Mouse (Mus musculus) stomach, postnatal 0 days (tissue): ENCODE measurements around the gene Oasl1. TPM values are rescaled to one million over a fixed set of nuclear protein-coding genes. Genes with fewer than 3 reads are reported as not detected.
"Not testable (repeated sequence)": the region's sequence is repeated elsewhere in the genome, so short reads cannot be mapped to it uniquely, and the experiment has no call there.

Experiments
- ATAC-seq: fragments of 200-750 bp; cut with Nextera tagmentation; 2 replicates; pipeline ENCODE4 v1.8.0; 2017; ENCODE audit not compliant: low FRiP score, low TSS enrichment
- DNase-seq: peaks from one replicate; pipeline ENCODE4 v3.0.0-alpha.2; 2016; ENCODE audit warnings: low spot score
- H3K27ac ChIP-seq: fragments of 300-500 bp; sonication (generic); replicated peaks from 2 replicates; pipeline ENCODE4 v1.5.1; 2014; ENCODE audit warnings: mild to moderate bottlenecking, control low read depth
- H3K27me3 ChIP-seq: fragments of 300-500 bp; sonication (generic); 2 replicates; pipeline ENCODE4 v1.6.1; 2014; ENCODE audit warnings: low read length; ENCODE audit not compliant: control insufficient read depth, insufficient read depth
- H3K36me3 ChIP-seq: fragments of 300-500 bp; sonication (generic); 2 replicates; pipeline ENCODE4 v1.6.1; 2014; ENCODE audit warnings: low read length, mixed read lengths; ENCODE audit not compliant: control insufficient read depth, insufficient read depth
- H3K4me1 ChIP-seq: fragments of 300-500 bp; sonication (generic); replicated peaks from 2 replicates; pipeline ENCODE4 v1.6.1; 2014; ENCODE audit warnings: antibody characterized with exemption; ENCODE audit not compliant: control insufficient read depth, insufficient read depth
- H3K4me2 ChIP-seq: fragments of 300-500 bp; sonication (generic); replicated peaks from 2 replicates; pipeline ENCODE4 v1.6.1; 2014; ENCODE audit warnings: low read depth, mild to moderate bottlenecking, control low read depth, moderate library complexity
- H3K4me3 ChIP-seq: fragments of 300-500 bp; sonication (generic); 2 replicates; pipeline ENCODE4 v1.5.1; 2014; ENCODE audit warnings: low read depth, low read length, control low read depth
- H3K9ac ChIP-seq: fragments of 300-500 bp; sonication (generic); 2 replicates; pipeline ENCODE4 v1.6.1; 2014; ENCODE audit warnings: mild to moderate bottlenecking, low read length, control low read depth, mixed read lengths
- H3K9me3 ChIP-seq: fragments of 300-500 bp; sonication (generic); 2 replicates; pipeline ENCODE4 v1.6.1; 2016; ENCODE audit warnings: low read length; ENCODE audit not compliant: control insufficient read depth
- CTCF ChIP-seq: IDR thresholded peaks from 2 replicates; pipeline ENCODE4 v1.5.1; 2016; ENCODE audit warnings: antibody characterized with exemption, low read depth, mild to moderate bottlenecking, moderate library complexity
- EP300 ChIP-seq: optimal IDR thresholded peaks from 2 replicates; pipeline ENCODE3; 2016; ENCODE audit warnings: antibody characterized with exemption
- WGBS: fragments of 180-500 bp; shearing (Covaris S2); extraction: QIAGEN DNeasy Blood & Tissue Kit; methylation state at CpG from one replicate; pipeline ENCODE4 v1.1.7; 2014; 5-methylcytosine and 5-hydroxymethylcytosine counted together
- polyA plus RNA-seq: library from polyadenylated mRNA; unstranded; fragments of >200 nt; fragmentation: Nextera tagmentation; extraction: Ambion mirVana; gene quantifications from 2 replicates; pipeline ENCODE4 v1.2.1, GENCODE M21; 2015

Oasl1 gene
- polyA plus RNA-seq, 1 experiment from 2014 or later = 14.6 TPM

DNA sequence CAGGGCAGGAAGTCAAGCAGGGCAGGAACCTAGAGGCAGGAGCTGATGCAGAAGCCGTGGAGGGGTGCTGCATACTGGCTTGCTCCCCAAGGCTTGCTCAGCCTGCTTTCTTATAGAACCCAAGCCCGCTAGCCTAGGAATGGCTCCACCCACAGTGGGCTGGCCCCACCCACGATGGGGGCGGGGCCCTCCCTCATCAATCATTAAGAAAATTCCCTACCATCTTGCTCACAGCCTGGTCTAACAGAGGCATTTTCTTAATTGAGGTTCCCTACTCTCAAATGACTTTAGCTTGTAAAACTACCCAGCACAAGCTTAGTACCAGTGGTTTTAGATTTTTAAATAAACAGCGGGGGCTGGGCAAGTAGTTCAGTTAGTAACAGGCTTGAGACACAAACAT lies 8.6 kb downstream of the Oasl1 start:
- Histone ChIP-seq H3K4me2 (no peak overlapping the region), H3K4me1 (no peaks in the 10 kb centered on the region), H3K4me3 (no peak overlapping the region), H3K36me3 (no peaks in the 10 kb centered on the region), H3K9me3 (no peaks in the 10 kb centered on the region), H3K27me3 (no peaks in the 10 kb centered on the region), H3K9ac (no peak overlapping the region), H3K27ac (no peak overlapping the region)
- ATAC-seq (no peak), DNase-seq (no peak)
- WGBS = 54% methylated on average over 5 of the region's 5 CpGs
- TF ChIP-seq CTCF (no peak), EP300 (no peak)

DNA sequence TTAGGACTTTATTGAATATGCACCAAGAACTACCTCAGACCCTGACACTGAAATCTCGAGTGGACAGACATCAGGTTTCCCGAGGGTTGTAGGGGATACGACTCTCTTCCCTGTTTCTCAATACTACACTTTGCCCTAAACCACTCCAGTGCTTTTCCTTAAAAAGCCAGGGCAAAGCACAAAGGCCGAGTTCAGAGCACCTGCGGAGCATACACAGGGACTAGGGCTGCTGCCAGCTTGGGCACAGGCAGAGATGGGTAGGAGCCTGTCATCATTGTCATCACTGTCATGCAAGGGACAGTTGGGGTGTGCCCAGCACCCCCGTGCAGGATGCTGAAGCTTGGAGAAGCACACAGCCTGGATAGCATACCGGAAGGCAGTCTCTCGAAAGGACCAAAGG lies 10.2 kb downstream of the Oasl1 start:
- Histone ChIP-seq H3K27me3 (no peaks in the 10 kb centered on the region), H3K4me1 (no peaks in the 10 kb centered on the region), H3K4me3 (no peak overlapping the region), H3K36me3 (no peaks in the 10 kb centered on the region; the same call in 1 of the 2 replicates), H3K9ac (no peak overlapping the region), H3K9me3 (no peaks in the 10 kb centered on the region), H3K27ac (no peak overlapping the region), H3K4me2 (no peak overlapping the region)
- ATAC-seq (no peak), DNase-seq (no peak)
- TF ChIP-seq EP300 (no peak), CTCF (no peak)
- 89% methylated on average over 8 of the region's 8 CpGs for WGBS

DNA sequence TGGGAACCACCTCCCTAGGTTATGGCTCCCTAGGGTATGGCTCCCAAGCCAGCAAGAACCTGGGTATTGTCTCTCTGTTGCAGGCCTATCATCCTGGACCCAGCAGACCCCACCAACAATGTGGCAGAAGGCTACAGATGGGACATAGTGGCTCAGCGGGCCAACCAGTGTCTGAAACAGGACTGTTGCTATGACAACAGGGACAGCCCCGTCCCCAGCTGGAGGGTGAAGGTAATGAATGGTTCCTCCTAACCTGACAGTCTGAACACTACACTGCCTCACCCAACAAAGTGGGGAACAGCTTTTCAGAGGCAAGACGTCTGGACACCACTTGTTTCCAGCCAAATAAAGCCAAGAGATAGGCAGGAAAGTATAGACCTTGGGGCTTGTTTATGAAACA lies 12.8 kb downstream of the Oasl1 start:
- DNase-seq = no peak
- H3K9me3 ChIP-seq = no peaks in the 10 kb centered on the region
- no peak for ATAC-seq
- no peak overlapping the region for H3K27ac ChIP-seq
- H3K36me3 ChIP-seq = no peaks in the 10 kb centered on the region; the same call in 1 of the 2 replicates
- no peak for TF ChIP-seq EP300
- TF ChIP-seq CTCF = no peak
- no peak overlapping the region for H3K4me2 ChIP-seq
- no peak overlapping the region for H3K9ac ChIP-seq
- H3K4me3 ChIP-seq = no peak overlapping the region
- H3K4me1 ChIP-seq = no peaks in the 10 kb centered on the region
- H3K27me3 ChIP-seq = no peaks in the 10 kb centered on the region
- 18% methylated on average over 3 of the region's 3 CpGs for WGBS

DNA sequence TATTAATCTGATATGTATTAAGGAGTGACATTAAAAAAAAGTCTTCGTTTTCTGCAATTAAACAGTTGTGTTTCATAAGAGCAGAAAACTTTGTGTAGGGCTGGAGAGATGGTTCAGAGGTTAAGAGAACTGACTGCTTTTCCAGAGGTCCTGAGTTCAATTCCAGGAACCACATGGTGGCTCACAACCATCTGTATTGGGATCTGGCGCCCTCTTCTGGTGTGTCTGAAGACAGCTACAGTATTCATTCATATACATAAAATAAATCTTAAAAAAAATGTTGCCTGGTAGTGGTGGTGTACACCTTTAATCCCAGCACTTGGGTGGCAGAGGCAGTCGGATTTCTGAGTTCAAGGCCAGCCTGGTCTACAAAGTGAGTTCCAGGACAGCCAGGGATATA lies 18.1 kb downstream of the Oasl1 start:
- not testable (repeated sequence) for ATAC-seq, H3K9ac ChIP-seq, H3K4me3 ChIP-seq, H3K9me3 ChIP-seq, H3K4me1 ChIP-seq, H3K36me3 ChIP-seq, H3K27me3 ChIP-seq, DNase-seq, H3K27ac ChIP-seq, H3K4me2 ChIP-seq
- peak; percentile 44 for TF ChIP-seq CTCF
- 56% methylated on average over 3 of the region's 3 CpGs for WGBS

DNA sequence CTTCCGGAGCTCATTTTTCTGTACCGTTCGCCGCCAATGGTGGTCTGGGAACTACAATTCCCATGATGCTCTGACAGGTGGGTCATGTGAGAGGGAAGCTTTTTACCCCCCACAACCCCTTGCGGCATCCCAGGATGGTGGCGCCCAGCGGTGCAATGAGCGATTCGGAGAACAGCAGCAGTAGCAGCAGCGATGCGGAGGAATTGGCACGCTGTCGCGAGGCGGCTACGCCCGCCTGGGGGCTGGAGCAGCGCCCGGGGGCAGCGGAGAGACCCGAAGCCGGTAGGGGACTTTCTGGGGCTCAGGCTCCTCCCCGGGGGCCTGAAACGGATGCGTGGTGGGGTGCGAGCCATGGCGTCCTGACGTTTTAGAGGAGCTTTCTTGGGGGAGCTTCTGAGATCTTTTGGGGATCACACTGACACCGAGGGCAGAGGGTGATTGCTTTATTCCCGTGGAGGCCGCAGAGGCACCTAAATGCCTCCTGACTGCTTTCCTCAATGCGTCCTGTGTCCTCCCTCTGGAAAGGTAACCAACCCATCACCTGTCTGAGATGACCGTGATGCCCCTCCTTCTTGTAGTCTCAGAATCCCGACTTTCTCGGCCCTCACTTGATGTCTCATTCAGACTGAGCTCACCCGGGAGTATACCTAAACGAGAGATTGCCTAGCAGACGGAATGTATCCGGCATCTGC lies 19.2 kb downstream of the Oasl1 start, which contains the start of gene 2210016L21Rik:
Gene 2210016L21Rik, plus strand, starts transcription at position 85 of the 692 bp plus-strand sequence.
- WGBS = 2% methylated on average over 39 of the region's 39 CpGs
- no peaks in the 10 kb centered on the region for H3K9me3 ChIP-seq
- DNase-seq (peak; percentile 89), ATAC-seq (peak; percentile 91)
- no peaks in the 10 kb centered on the region for H3K27me3 ChIP-seq
- H3K4me3 ChIP-seq = peak within 1 kb of the TSS; percentile 87
- H3K36me3 ChIP-seq = peaks cover 8% of the 10 kb centered on the region
- H3K4me2 ChIP-seq = peak within 1 kb of the TSS; percentile 91
- H3K9ac ChIP-seq = peak within 1 kb of the TSS; percentile 87
- no peaks in the 10 kb centered on the region for H3K4me1 ChIP-seq
- H3K27ac ChIP-seq = peak within 1 kb of the TSS; percentile 79
- TF ChIP-seq CTCF = peak; percentile 44
- no peak for TF ChIP-seq EP300

DNA sequence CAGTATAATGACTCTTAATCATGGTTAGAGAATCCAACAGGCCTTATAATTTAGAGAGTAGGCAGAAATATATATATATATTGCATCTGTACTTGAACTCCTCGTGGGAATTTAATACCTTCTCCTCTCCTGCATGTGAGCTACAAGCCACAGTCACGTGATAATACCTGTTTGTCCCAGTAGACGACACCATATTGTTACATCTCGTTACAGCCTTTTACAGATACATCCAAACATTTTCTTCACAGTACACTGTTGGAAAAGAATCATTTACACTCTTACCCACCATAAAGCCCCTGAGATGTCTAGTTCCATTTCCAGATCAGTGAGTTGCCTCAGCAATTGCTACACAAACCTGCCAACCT lies 19.7 kb downstream of the Oasl1 start:
- Histone ChIP-seq H3K4me1 (no peaks in the 10 kb centered on the region), H3K9ac (peak overlapping the region; percentile 87), H3K4me2 (peak overlapping the region; percentile 91), H3K9me3 (no peaks in the 10 kb centered on the region), H3K4me3 (peak overlapping the region; percentile 87), H3K27ac (peak overlapping the region; percentile 79; the same call in 1 of the 2 replicates), H3K36me3 (peaks cover 13% of the 10 kb centered on the region), H3K27me3 (no peaks in the 10 kb centered on the region)
- WGBS = 36% methylated on average over 4 of the region's 4 CpGs
- no peak for TF ChIP-seq CTCF
- TF ChIP-seq EP300 = no peak
- DNase-seq (no peak), ATAC-seq (no peak)
